Mouse (Mus musculus): ENCODE measurements around the gene Jtb.

DNA sequence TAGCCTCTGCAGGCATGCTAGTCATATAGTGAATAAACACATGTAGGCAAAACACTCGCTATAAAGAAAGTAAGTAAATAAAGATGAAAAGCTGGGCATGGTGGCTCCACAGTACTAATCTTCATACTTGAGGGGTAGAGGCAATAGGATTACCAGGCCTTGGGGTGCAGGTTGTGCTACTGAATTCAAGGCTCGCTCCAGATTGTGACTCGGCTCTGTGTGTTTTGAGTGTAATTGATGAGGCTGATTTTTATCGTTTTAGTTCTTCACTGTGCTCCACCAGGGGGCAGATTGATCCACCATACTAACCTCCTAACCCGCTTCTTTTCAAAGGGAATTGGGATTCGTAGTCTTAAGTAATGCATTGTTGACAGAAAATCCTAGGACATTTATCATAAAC, 11.3 kb upstream of the Jtb start:
- TF ChIP-seq CTCF (IDR thresholded peaks at IDR 0.05; ENCODE audit: extremely low read depth, insufficient read length, insufficient replicate concordance, low read depth, low read length) (peak; percentile 13; the same call in 1 of the 2 replicates), POLR2A (IDR thresholded peaks at IDR 0.05; ENCODE audit: low read depth, low read length) (no peak)

All from small intestine, adult 2 months (tissue).